Mouse (Mus musculus): Measurements from ENCODE around the gene Gm49630. TPM values are rescaled to one million over a fixed set of nuclear protein-coding genes. Genes with fewer than 3 reads are reported as not detected.
"Not testable (repeated sequence)": the region's sequence is repeated elsewhere in the genome, so short reads cannot be mapped to it uniquely, and the experiment has no call there.

Gene Gm49630
- total RNA-seq, 2 experiments from 2014 or later: not detected

GRCm38 (mm10) chr17:7376951-7377700 lies 5.3 kb upstream of the Gm49630 start:
- peak; percentile 43 for ATAC-seq (replicated peaks; ENCODE audit: low FRiP score, poor library complexity, severe bottlenecking)

GRCm38 (mm10) chr17:7369401-7369800 lies 2.4 kb downstream of the Gm49630 start:
- not testable (repeated sequence) for ATAC-seq (replicated peaks; ENCODE audit: low FRiP score, poor library complexity, severe bottlenecking)

- not testable (repeated sequence) for ATAC-seq (replicated peaks; ENCODE audit: low FRiP score, poor library complexity, severe bottlenecking)
Measured at GRCm38 (mm10) chr17:7366676-7367374, 5.0 kb downstream of the Gm49630 start.

GRCm38 (mm10) chr17:7366265-7366664 lies 5.5 kb downstream of the Gm49630 start:
- ATAC-seq (replicated peaks; ENCODE audit: low FRiP score, poor library complexity, severe bottlenecking): not testable (repeated sequence)

GRCm38 (mm10) chr17:7365615-7366014 lies 6.2 kb downstream of the Gm49630 start:
- ATAC-seq (replicated peaks; ENCODE audit: low FRiP score, poor library complexity, severe bottlenecking): not testable (repeated sequence)

GRCm38 (mm10) chr17:7360749-7361465 lies 10.9 kb downstream of the Gm49630 start:
- not testable (repeated sequence) for ATAC-seq (replicated peaks; ENCODE audit: low FRiP score, poor library complexity, severe bottlenecking)

- not testable (repeated sequence) for ATAC-seq (replicated peaks; ENCODE audit: low FRiP score, poor library complexity, severe bottlenecking)
Measured at GRCm38 (mm10) chr17:7359806-7360205, 12.0 kb downstream of the Gm49630 start.

- not testable (repeated sequence) for ATAC-seq (replicated peaks; ENCODE audit: low FRiP score, poor library complexity, severe bottlenecking)
Measured at GRCm38 (mm10) chr17:7352596-7352995, 19.2 kb downstream of the Gm49630 start, which contains the start of gene Ttll2. TSS of gene Ttll2 (minus strand) at chr17:7352696.

GRCm38 (mm10) chr17:7348765-7349164 lies 23.0 kb downstream of the Gm49630 start:
- not testable (repeated sequence) for ATAC-seq (replicated peaks; ENCODE audit: low FRiP score, poor library complexity, severe bottlenecking)

GRCm38 (mm10) chr17:7337381-7337780 lies 34.4 kb downstream of the Gm49630 start:
- not testable (repeated sequence) for ATAC-seq (replicated peaks; ENCODE audit: low FRiP score, poor library complexity, severe bottlenecking)

GRCm38 (mm10) chr17:7332745-7333144 lies 39.0 kb downstream of the Gm49630 start:
- not testable (repeated sequence) for ATAC-seq (replicated peaks; ENCODE audit: low FRiP score, poor library complexity, severe bottlenecking)

GRCm38 (mm10) chr17:7326415-7326814 lies 45.4 kb downstream of the Gm49630 start:
- not testable (repeated sequence) for ATAC-seq (replicated peaks; ENCODE audit: low FRiP score, poor library complexity, severe bottlenecking)

- ATAC-seq (replicated peaks; ENCODE audit: low FRiP score, poor library complexity, severe bottlenecking): not testable (repeated sequence)
Measured at GRCm38 (mm10) chr17:7324346-7324745, 47.4 kb downstream of the Gm49630 start, which contains the start of gene Tcp10a. TSS of gene Tcp10a (plus strand) at chr17:7324646.

- ATAC-seq (replicated peaks; ENCODE audit: low FRiP score, poor library complexity, severe bottlenecking): not testable (repeated sequence)
Measured at GRCm38 (mm10) chr17:7319789-7320188, 52.0 kb downstream of the Gm49630 start.

GRCm38 (mm10) chr17:7315693-7316382 lies 55.9 kb downstream of the Gm49630 start:
- not testable (repeated sequence) for ATAC-seq (replicated peaks; ENCODE audit: low FRiP score, poor library complexity, severe bottlenecking)

GRCm38 (mm10) chr17:7306278-7307196 lies 65.2 kb downstream of the Gm49630 start:
- ATAC-seq (replicated peaks; ENCODE audit: low FRiP score, poor library complexity, severe bottlenecking): peak; percentile 52; the same call in 1 of the 2 replicates

Data from erythroid progenitor cell, adult 5-6 weeks (primary cell).